Mouse (Mus musculus): Measurements from ENCODE around the gene Gm20498.
"Not testable (repeated sequence)": the region's sequence is repeated elsewhere in the genome, so short reads cannot be mapped to it uniquely, and the experiment has no call there.

Gm20498 gene

DNA sequence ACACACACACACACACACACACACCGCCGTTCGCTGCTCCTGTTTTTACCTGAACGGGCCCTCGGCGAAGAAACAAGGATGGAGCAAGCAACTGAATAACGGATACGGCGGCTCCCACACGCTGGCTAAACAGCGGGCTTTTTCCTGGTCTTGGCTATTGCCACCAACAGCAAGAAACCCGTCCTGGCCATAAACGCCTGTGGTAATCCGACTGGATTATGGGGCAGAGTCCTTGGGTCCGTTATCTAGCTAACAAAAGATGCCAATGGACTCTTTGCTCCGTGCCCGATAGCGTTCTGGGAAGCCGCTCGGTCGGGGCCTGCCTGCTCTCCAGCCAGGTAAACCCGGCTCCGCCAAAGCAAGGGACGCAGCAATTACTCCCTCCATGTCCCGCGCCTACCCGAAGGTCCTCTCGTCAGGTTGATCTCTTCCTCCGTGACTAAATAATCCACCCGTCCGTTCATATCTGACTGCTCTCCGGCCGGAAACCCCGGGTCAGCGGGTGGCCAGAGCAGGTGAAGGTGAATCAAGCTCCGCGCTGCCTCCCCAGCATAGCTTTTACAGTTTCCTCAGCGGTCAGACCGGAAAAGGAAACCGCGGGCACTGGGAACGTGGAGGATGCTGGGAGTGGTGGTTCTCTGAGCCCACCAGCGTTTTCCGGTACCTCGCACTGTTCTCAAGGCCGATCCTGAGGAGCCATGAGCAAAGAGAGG lies at the start of gene Gm20498, which contains the start of gene Synj2bp:
Gene Gm20498 (minus strand): TSS at position 590 of the 713 bp plus-strand sequence.
Gene Synj2bp (minus strand): TSS at position 596 of the 713 bp plus-strand sequence.
- DNase-seq = peak; percentile 86

DNA sequence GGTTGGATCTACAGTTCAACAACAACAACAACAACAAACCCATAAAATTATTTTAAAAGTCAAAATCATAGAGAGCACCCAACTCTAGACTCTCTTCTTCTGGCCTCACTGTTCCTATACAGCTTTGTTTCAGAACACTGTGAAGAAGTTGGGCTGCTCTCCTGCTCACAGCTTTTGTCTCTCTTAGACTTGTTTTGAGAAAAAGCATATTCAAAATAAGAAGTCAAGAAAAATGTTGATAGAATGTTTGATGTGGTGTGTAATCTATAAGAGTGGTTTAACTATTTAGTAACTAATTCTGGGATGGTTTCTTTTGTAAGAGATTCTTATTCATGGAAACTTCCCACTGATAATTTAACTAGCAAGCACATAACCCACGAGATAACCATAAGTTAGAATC lies 35.7 kb upstream of the Gm20498 start, which contains the start of gene Adam21:
Gene Adam21 (minus strand): TSS at position 101 of the 400 bp plus-strand sequence.
- DNase-seq = no peak

DNA sequence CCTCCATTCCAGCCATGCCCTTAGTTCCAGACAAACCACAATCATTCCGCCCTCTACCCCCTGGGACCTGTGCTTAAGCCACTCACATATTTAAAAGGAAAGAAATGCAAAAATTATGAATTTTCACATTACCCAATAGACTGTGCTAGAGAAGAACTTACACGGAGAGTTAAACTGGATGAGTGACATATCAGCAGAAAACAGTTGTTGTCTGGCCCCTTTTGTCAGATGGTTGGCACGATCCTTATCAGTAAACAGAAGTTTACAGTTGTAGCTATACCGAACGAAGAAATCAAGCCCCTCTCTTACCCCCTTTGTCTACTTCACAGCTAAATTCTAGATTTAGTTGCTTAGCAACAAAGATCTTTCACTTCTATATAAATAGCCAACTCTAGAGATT lies 35.2 kb upstream of the Gm20498 start:
- no peak for DNase-seq

DNA sequence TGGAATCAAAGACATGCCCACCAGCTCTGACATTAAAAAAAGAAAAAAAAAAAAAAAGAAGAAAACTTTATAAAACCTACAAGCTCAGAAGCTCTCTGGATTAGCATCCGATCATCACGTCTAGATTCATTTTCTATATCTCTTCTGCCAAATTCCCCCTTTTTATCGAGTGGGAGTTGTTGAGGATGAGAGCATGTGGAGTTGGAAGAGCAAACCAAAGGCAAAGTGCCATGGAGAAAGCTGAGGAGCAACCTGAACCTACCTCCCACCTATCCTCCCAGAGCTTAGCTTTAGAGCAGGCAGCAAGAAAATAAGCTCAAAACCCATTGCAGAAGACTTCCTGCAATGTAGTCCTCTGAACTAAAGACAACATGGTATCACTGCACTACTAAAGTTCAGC lies 31.5 kb upstream of the Gm20498 start:
- DNase-seq = no peak

DNA sequence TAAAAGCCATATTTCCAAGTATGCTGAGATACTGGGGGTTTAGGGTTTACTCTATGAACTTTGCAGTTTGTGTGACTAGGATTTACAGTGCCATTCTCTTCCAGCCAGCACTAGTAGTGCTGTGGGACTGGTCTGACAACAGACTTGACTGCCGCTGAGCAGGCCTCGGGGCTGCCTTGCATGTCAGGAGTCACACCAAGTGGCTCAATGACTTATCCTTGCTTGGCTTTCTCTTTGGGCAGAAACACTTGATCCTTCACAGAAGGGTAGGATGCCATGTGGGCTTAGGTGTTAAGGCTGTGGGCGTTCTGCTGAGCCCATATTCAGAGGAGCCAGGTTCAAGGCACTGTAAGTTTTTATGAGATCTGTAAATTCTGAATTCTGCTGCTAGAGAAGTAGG lies 16.6 kb upstream of the Gm20498 start:
- DNase-seq = no peak

DNA sequence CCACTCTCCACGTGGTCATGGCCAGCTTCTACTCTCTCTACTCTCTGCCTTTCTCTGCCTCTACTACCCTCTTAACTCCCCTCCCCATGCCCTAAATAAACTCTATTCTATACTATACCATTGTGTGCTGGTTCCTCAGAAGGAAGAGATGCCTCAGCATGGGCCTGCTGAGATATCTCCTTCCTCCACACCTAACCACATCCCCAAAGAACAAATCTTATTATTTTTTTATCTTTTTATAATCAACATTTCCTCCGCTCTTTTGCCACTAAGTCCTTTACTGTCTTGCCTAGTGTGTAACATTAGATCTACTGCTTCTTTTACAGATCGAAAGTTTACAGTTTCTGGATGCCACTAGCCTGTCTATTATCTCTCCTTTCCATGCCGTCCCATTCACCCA lies 14.5 kb upstream of the Gm20498 start:
- DNase-seq = no peak

DNA sequence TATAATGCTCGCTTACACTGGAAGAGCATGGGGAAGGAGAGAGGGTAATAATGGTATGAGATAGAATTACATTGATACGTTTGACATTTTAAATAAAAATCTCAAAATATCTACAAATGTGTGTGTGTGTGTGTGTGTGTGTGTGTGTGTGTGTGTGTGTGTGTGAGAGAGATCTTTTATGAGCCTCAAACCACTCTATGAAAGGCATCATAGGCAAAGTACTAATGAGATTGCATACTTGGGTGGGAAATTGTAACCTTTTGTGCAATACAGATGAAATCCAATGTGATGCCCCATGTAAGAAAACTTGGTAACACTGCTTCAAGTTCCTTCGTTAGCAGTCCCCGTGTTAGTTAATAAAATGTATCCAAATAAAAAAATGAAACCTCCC lies 319 bp upstream of the Gm20498 start:
- no peak for DNase-seq

DNA sequence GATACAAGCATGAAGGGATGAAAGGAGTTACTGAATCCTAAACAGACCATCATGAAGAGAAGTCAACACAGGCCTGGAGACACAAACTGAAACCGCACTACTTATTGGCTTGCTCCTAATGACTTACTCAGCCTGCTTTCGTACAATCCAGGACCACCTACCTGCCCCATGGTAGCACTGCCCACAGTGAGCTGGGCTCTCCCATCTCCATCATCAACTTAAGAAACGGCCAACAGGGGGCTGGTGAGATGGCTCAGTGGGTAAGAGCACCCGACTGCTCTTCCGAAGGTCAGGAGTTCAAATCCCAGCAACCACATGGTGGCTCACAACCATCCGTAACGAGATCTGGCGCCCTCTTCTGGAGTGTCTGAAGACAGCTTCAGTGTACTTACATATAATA lies 2.1 kb downstream of the Gm20498 start:
- not testable (repeated sequence) for DNase-seq

DNA sequence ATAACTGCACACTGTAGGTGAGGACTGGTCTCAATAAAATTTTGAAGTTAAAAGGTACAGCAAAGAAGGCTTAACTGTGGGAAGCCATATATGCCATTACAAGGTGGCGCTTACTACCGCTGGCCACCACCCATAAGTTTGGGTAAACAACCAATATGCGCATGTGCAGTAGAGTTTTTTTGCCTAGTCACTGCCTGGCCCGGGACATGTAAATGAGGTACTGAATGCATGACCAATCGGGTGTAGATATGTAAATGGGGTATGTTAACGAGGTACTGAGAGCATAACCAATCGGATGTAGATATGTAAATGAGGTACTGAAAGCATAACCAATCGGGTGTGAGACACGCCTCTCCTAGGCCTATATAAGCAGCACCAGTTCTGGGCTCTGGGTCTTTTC lies 35.8 kb downstream of the Gm20498 start:
- DNase-seq = not testable (repeated sequence)

DNA sequence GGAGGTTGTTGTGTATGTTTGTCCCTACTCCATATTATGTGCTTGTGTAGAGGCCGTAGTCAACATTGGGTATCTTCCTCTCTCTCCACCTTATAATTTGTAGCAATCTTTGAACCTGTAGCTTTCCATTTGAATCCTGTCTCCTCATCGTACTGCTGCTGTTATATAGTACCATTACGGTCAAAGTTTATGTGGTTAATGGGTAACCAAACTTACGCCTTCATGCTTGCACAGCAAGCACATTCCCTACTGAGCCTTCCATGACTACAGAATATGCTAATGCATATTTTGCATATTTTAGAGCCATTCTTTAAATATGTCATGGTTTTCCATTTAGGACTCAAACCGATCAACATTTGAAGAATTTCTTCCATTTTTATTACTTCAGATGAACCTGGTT lies 42.2 kb downstream of the Gm20498 start:
- no peak for DNase-seq

DNA sequence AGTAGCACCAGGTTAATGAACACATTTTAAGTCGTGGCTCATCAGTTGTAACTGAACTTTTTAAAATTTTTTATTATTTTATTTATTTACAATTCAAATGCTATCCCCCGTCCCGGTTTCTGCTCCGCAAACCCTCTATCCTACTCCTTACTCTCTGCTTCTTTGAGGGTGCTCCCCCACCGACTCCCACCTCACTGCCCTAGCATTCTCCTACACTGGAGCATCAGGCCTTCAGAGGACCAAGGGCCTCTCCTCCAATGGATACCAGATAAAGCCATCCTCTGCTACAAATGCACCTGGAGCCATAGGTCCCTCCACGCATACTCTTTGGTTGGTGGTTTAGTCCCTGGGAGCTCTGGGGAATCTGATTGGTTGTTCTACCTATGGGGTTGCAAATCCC lies 47.4 kb downstream of the Gm20498 start:
- no peak for DNase-seq

DNA sequence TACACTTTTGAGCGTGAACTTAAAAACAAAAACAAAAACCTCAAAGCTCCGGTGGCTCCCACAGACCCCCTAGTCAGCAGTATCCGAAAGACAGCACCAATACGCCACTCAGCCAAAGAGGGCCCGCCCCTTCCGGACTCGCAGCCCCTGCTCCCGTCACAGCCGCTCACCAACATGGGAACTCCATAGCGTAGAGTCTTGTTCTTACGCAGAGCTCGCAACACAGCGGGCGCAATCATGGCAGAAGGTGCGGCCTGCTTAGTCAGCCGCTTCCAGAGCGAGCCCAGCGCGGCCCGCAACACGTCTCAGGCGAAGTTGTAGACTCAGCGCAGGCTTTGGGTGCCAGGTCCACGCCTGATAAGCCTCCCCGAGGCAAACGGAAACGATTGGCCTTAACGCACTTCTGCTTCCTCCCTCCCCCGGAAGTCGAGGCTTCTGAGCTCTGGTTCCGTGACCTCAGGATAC lies 47.9 kb downstream of the Gm20498 start, which contains the start of gene Cox16:
Gene Cox16 (minus strand): TSS at position 401 of the 465 bp plus-strand sequence.
- peak; percentile 86 for DNase-seq

DNA sequence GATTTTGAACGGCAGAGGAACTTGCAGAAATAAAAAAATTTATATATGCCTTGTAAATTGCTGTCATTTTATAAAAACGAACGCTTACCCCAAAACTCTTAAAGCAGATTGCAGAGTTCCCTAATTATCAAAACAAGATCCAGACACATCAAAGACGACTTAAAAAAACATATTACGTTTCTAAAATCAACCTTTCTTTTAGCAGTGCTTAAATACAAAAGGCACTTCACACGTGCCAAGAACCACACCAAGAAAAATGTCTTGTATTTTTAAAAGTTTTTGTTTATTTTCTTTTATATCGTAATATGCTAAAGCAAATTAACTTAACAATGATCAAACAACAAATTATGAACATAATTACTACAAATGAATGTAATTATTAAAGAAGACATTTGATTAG lies 48.5 kb downstream of the Gm20498 start:
- DNase-seq = no peak

DNA sequence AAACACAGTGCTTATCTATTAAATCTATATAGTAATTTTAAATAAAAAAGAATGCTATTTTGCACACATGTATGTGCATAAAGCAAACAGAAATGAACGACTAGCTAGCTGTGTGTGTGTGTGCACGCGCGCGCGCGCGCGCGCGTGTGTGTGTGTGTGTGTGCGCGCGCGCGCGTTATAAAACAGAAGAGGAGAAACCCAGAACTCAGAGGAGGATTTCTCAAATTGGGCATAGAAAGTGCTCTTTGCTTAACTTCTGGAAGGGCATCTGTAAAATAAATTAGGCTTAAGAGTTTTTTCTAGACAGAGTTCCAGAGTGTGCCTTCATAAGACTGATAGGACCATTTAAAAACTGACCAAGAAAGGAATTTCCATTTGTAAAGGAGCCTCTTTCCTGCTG lies 49.0 kb downstream of the Gm20498 start:
- DNase-seq = peak; percentile 31

DNA sequence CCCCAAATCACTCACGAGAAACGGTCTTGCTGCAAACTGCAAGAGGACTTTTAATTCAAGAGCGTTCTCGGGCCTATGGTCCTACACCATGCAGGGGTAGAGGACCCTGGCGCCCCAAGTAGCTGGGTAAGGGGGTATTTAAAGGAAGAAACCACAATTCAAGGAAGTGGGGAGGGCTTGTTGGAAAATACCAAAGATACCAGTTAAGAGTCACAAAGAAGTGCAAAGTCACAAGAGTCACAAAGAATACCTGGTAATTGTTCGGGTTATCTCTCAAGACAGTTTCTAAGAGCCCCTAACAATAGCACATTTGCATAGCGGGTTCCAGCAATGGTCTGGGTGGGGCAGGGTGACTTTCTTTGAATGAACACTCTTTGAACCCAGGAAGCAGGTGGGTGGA lies 73.7 kb downstream of the Gm20498 start:
- not testable (repeated sequence) for DNase-seq

DNA sequence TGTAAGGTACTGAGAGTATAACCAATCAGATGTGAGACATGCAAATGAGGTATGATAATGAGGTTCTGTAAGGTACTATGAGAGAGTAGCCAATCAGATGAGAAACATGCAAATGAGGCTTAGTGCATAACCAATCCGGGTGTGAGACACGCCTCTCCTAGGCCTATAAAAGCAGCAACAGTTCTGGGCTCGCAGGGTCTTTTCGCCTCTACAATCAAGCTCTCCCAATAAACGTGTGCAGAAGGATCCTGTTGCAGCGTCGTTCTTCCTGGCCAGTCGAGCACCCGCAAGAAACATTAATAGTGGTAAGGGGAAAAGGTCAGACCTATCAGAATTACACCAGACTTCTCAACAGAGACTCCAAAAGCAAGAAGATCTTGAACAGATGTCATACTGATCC lies 93.7 kb downstream of the Gm20498 start:
- not testable (repeated sequence) for DNase-seq

DNA sequence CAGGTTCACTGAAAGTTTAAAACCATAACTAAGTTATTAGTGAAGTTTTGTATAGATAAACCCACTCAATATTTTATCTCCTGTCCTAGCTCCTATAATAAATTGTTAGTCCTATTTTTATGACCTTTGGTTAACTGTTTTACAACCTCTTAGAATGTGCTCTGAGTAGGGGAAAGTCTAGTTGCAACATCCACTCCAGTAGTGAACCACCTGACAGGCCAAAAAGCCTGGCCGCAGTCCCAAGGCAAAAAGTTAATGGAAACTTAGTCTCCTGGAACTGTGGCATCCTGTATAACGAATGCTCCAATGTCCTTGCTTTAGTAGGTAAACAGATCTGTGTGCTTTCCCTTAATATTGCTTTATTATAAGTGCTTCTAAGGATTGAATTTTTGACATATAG lies 97.9 kb downstream of the Gm20498 start:
- not testable (repeated sequence) for DNase-seq

DNA sequence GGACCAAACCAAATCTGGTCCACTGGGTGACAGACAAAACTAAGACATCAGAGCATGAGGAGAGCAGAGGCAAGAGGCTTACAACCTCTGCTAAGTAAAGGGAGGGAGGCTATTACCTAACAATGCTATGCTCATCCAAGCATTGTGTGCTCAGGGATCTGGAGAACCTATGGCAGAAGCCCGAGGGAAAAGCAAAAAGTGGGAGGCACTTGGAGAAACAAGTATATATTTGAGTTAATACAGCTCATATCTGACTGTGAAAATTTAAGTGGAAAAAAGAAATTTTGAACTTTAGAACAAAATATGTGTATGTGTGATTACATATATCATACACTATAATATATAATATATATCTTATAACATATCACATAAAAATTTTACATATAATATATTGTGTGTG lies 110.9 kb downstream of the Gm20498 start, which contains the start of gene Adam4:
Gene Adam4 (minus strand): TSS at position 101 of the 400 bp plus-strand sequence.
- no peak for DNase-seq

DNA sequence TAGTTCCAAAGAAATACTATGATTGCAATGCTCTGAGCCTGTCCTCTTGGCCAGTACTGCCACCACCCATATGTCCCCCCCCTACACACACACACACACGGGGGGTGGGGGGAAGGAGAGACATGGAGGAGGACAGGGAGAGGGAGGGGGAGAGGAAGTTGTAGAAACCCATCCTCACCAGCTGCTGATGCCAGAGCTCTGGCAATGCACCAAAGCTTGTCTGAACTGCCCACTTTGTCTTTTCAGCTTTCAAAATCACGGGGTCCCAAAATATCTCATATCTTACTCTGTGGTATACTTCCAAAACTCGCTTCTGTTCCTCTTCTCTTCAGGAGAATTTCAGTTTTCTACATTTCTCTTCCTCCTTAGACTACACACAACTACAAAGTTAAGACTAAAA lies 119.5 kb downstream of the Gm20498 start:
- DNase-seq = no peak

DNA sequence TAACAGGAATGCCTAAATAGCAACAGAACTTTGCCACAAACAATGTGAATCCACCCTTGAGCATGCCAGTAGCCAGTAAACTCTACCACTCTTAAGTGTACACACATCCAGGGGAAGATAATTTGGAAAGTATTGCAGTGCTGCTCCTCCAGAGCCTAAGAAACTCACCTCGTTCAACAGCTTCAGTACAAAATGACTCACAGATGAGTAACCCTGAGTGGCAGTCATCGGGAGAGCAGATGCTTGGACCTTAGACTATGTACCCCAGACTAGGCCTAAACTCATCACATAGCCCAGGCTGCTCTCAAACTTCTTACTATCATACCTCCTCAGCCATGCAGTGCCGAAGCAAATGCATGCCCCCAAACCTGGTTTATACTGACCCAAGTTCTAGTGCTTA lies 123.7 kb downstream of the Gm20498 start:
- DNase-seq = no peak

DNA sequence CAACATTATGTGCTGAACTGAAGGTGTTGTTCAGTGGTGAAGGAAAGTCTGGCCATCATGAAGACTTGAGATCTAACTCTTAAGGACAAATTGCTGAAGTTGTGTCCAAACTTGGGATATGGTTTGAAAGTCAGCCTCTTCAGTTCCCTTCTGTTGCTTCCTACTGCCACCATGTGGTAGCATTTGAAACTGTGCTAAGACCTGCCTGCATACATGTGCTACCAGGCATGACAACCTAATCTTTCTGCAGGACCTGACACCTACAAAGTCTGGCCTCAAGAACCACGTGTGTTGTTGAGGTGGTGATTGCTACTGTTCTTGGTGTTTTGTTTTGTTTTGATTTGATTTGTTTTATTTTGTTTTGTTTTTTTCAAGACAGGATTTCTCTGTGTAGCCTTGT lies 130.5 kb downstream of the Gm20498 start:
- DNase-seq = peak; percentile 82

DNA sequence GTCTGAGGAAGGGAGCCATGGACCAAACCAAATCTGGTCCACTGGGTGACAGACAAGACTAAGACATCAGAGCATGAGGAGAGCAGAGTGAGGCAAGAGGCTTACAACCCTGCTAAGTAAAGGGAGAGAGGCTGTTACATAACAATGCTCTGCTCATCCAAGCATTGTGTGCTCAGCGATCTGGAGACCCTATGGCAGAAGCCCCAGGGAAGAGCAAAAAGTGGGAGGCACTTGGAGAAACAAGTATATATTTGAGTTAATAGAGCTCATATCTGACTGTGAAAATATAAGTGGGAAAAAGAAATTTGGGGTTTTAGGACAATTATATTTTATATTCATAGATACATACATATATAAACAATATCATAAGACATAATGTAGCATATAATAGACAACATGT lies 153.3 kb downstream of the Gm20498 start, which contains the start of gene Gm4787:
Gene Gm4787 (minus strand): TSS at position 101 of the 400 bp plus-strand sequence.
- not testable (repeated sequence) for DNase-seq

DNA sequence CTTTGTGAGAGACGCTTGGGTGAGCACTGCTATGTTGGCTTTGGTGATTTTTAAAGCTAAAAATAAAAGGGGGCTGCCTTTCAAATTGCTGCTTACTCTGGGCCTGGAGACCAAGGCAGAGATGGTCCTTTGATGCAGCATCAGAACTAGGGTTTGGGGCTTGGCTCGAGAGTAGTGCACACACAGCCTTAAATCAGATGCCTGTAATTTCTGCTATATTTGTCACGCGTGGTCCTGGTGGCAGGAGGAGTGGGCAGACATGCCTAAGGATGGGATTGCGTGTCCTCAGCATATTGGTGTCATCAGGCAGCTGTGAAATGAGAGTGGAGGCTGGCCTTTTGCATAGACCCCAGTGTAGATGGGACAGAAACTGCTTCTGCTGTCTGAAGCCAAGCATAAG lies 198.9 kb downstream of the Gm20498 start:
- DNase-seq = no peak

DNA sequence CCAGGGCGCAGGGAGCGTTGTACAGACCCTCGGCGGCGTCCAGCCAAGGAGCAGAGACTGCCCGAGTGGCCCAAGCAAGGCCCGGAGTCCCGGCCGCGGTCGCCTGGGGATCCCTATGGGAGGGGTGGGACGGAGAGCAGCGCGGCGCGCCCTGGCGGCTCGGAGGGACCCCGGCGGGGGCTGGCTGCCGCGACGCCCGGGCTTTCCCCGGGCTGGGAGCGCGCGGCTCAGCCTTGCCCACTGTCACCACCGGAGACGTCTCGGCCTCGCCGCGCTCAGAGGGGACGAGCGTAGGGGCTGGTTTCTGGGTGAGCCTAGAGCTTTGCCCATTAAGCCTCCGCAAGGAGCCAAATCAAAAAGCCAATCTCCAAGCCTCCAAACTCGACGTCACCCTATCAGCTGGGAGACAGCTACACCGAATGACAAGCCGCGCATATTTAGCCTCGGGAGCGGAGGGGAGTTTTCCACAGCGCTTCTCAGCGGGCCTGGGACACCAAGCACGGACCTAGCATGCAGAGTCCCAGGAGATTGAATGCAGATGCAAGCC lies 199.8 kb downstream of the Gm20498 start, which contains the start of gene Slc8a3:
Gene Slc8a3 (minus strand): TSS at position 306 of the 547 bp plus-strand sequence.
- DNase-seq = peak; percentile 83

Data from cerebellum, adult 9-10 months (tissue).